Mouse (Mus musculus) limb, embryonic 14.5 days (tissue): ENCODE measurements around the gene Sec22c. TPM values are rescaled to one million over a fixed set of nuclear protein-coding genes. Genes with fewer than 3 reads are reported as not detected.

ENCODE experiments used
- ATAC-seq: fragments of 200-750 bp; cut with Nextera tagmentation; 2 replicates; pipeline ENCODE4 v1.8.0; 2017; ENCODE audit warnings: low read depth, moderate number of reproducible peaks, moderate TSS enrichment; ENCODE audit not compliant: low FRiP score
- DNase-seq: peaks from one replicate; pipeline ENCODE4 v3.0.0-alpha.2; 2015; ENCODE audit warnings: low spot score
- H3K27ac ChIP-seq: fragments of 300-500 bp; sonication (generic); replicated peaks from 2 replicates; pipeline ENCODE4 v1.5.1; 2014; ENCODE audit warnings: low read depth, mild to moderate bottlenecking, low read length, moderate library complexity, mixed read lengths
- H3K27me3 ChIP-seq: fragments of 300-500 bp; sonication (generic); 2 replicates; pipeline ENCODE4 v1.6.1; 2014; ENCODE audit warnings: low read length, mixed read lengths; ENCODE audit not compliant: control insufficient read depth, insufficient read depth
- H3K36me3 ChIP-seq: fragments of 300-500 bp; sonication (generic); 2 replicates; pipeline ENCODE4 v1.6.1; 2014; ENCODE audit warnings: mild to moderate bottlenecking, low read length, moderate library complexity, mixed read lengths; ENCODE audit not compliant: control insufficient read depth, insufficient read depth
- H3K4me1 ChIP-seq: fragments of 300-500 bp; sonication (generic); 2 replicates; pipeline ENCODE4 v1.6.1; 2014; ENCODE audit warnings: antibody characterized with exemption, low read length, mixed read lengths; ENCODE audit not compliant: control insufficient read depth, insufficient read depth
- H3K4me2 ChIP-seq: fragments of 300-500 bp; sonication (generic); replicated peaks from 2 replicates; pipeline ENCODE4 v1.6.1; 2014; ENCODE audit warnings: low read depth, mild to moderate bottlenecking, low read length, moderate library complexity; ENCODE audit not compliant: severe bottlenecking
- H3K4me3 ChIP-seq: fragments of 300-500 bp; sonication (generic); replicated peaks from 2 replicates; pipeline ENCODE4 v1.5.1; 2014; ENCODE audit warnings: low read length
- H3K9ac ChIP-seq: fragments of 300-500 bp; sonication (generic); 2 replicates; pipeline ENCODE4 v1.6.1; 2014; ENCODE audit warnings: mild to moderate bottlenecking, low read depth, low read length, moderate library complexity; ENCODE audit not compliant: severe bottlenecking
- H3K9me3 ChIP-seq: fragments of 300-500 bp; sonication (generic); 2 replicates; pipeline ENCODE4 v1.6.1; 2016; ENCODE audit warnings: low read length; ENCODE audit not compliant: control insufficient read depth
- POLR2A ChIP-seq: fragments of 200-500 bp; IDR thresholded peaks from 2 replicates; pipeline ENCODE4 v1.8.0; 2012; ENCODE audit warnings: inconsistent platforms, mild to moderate bottlenecking, moderate library complexity, borderline replicate concordance; ENCODE audit not compliant: insufficient read depth, insufficient read length; ENCODE audit errors: extremely low read depth
- WGBS: fragments of 180-500 bp; shearing (Covaris S2); extraction: QIAGEN DNeasy Blood & Tissue Kit; methylation state at CpG from one replicate; pipeline ENCODE4 v1.1.7; 2014; 5-methylcytosine and 5-hydroxymethylcytosine counted together
- polyA plus RNA-seq, 2 experiments: library from polyadenylated mRNA; depleted of rRNA in 1 of 2; stranded (reverse) in 1 of 2; unstranded in 1 of 2; fragments of >200 nt; fragmentation: Nextera tagmentation in 1 of 2; extraction: Ambion mirVana in 1 of 2; gene quantifications; 2 replicates each; pipeline versions ENCODE4 v1.2.1 to v1.2.3; 2012 to 2014

Gene Sec22c
- polyA plus RNA-seq, 2 experiments = 10.8 to 11.4 TPM

DNA sequence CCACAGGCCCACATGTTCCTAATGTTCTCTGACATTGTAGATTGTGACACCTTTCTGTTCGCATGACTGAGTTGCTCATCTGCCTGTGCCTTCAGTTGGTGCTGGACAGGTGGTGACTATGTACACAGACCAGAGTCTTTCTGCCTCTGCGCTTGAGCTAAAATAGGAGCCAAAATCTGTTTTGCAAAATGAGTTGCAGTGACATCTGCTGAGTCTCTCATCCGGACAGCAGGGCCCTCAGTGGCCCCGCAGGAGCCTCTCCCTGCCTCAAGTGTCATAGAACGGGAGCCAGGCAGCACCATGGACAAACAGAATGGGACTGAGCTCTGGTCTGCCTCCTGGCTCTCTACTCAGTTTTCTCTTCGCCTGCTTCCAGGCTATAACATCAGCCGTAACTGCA lies 45.5 kb downstream of the Sec22c start:
- no peak overlapping the region for H3K27ac ChIP-seq
- no peaks in the 10 kb centered on the region for H3K27me3 ChIP-seq
- H3K4me3 ChIP-seq = no peak overlapping the region
- H3K36me3 ChIP-seq = no peaks in the 10 kb centered on the region
- ATAC-seq (no peak), DNase-seq (no peak)
- 79% methylated on average over 7 of the region's 7 CpGs for WGBS
- no peaks in the 10 kb centered on the region for H3K9me3 ChIP-seq
- H3K4me2 ChIP-seq = no peak overlapping the region
- no peaks in the 10 kb centered on the region for H3K4me1 ChIP-seq
- no peak overlapping the region for H3K9ac ChIP-seq
- TF ChIP-seq POLR2A = no peak

DNA sequence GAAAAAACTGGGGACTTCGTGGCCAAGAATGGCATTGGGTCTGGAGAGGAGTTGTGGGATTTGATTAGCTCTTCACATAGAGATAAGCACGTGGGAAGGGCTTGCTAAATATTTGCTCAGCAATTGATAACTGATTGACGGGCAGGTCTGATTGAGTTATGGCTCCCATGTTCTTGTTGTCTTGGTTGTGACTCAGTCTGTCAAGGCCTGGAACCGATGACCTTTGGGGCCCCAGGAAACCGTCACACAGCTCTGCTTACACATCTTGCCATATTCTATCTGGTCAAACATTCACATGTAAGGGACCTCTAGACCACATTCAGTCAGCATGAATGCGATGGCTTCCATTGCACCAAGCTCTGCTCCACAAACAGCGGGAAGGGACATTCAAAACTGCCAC lies 47.0 kb downstream of the Sec22c start:
- no peak for TF ChIP-seq POLR2A
- DNase-seq (no peak), ATAC-seq (no peak)
- Histone ChIP-seq H3K4me3 (no peak overlapping the region), H3K9ac (no peak overlapping the region), H3K9me3 (no peaks in the 10 kb centered on the region), H3K36me3 (no peaks in the 10 kb centered on the region), H3K4me2 (no peak overlapping the region), H3K27ac (no peak overlapping the region), H3K4me1 (no peaks in the 10 kb centered on the region), H3K27me3 (no peaks in the 10 kb centered on the region)
- 80% methylated on average over 7 of the region's 7 CpGs for WGBS

DNA sequence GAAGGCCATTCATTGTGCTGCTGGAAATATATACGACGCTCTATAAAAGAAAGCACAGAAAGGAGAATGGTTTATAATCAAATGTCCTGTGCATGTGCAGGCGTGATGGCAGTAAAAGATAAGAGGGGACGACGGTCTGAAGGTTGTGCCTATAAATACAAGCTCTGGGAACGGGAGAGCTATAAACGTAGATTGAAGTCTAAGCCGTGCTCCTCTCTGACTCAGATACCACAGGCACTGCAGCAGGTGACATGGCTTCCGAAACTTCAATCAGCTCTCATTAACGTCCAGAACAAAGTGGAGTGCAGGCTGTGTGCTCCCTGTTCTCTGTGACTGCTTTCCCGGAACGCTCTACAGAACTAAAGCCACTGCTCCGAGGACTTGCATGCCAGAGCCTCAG lies 48.1 kb downstream of the Sec22c start:
- no peak overlapping the region for H3K9ac ChIP-seq
- H3K4me3 ChIP-seq = no peak overlapping the region
- 23% methylated on average over 13 of the region's 13 CpGs for WGBS
- no peaks in the 10 kb centered on the region for H3K4me1 ChIP-seq
- H3K27me3 ChIP-seq = no peaks in the 10 kb centered on the region
- H3K4me2 ChIP-seq = no peak overlapping the region
- TF ChIP-seq POLR2A = no peak
- H3K27ac ChIP-seq = no peak overlapping the region
- no peaks in the 10 kb centered on the region for H3K9me3 ChIP-seq
- ATAC-seq = no peak
- H3K36me3 ChIP-seq = no peaks in the 10 kb centered on the region
- no peak for DNase-seq

DNA sequence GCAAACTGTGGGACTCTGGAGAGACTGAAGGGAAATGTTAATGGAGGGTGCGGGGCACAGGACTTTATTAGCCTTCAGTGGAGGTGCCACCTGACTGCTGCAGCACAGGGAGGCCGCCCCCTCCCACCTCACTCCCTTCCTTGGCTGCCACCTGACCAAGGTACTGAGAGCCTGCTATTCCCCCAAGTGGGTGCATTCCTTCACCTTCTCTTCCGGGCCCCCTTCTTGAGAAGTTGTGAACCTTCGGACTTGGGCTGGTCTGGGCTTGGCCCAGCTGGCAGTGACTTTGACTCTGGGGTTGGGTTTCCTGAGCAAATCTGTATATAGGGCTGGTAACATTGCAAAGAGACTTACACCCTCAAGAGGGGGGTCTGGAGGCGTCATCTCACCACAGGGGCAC lies 49.0 kb downstream of the Sec22c start:
- no peak overlapping the region for H3K9ac ChIP-seq
- no peak overlapping the region for H3K27ac ChIP-seq
- H3K4me1 ChIP-seq = no peaks in the 10 kb centered on the region
- ATAC-seq (no peak), DNase-seq (no peak)
- no peak overlapping the region for H3K4me2 ChIP-seq
- H3K4me3 ChIP-seq = no peak overlapping the region
- TF ChIP-seq POLR2A = no peak
- 70% methylated on average over 5 of the region's 5 CpGs for WGBS
- no peaks in the 10 kb centered on the region for H3K27me3 ChIP-seq
- H3K9me3 ChIP-seq = no peaks in the 10 kb centered on the region
- no peaks in the 10 kb centered on the region for H3K36me3 ChIP-seq

DNA sequence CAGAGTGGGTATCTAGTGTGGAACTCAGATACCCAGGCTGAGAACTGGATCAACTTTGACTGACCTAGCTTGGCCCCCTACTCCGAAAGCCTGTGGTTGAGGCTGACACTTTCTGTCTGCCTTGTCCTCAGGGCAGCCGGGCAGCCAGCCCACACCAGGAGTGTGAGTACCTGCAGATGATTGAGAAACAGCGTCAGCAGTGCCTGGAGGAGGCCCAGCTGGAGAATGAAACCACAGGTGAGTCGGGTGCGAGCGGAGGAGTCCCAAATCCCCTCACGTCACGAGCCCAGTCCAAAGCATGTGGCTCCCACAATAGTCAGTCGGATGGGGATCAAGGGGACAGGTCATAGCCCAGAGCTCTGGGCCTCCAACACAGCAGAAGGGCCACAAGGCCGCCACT lies 51.6 kb downstream of the Sec22c start:
- TF ChIP-seq POLR2A = no peak
- H3K4me3 ChIP-seq = no peak overlapping the region
- H3K9me3 ChIP-seq = no peaks in the 10 kb centered on the region
- no peak overlapping the region for H3K4me2 ChIP-seq
- 85% methylated on average over 10 of the region's 10 CpGs for WGBS
- no peaks in the 10 kb centered on the region for H3K4me1 ChIP-seq
- ATAC-seq (no peak), DNase-seq (no peak)
- H3K36me3 ChIP-seq = no peaks in the 10 kb centered on the region
- no peak overlapping the region for H3K9ac ChIP-seq
- no peak overlapping the region for H3K27ac ChIP-seq
- H3K27me3 ChIP-seq = no peaks in the 10 kb centered on the region

DNA sequence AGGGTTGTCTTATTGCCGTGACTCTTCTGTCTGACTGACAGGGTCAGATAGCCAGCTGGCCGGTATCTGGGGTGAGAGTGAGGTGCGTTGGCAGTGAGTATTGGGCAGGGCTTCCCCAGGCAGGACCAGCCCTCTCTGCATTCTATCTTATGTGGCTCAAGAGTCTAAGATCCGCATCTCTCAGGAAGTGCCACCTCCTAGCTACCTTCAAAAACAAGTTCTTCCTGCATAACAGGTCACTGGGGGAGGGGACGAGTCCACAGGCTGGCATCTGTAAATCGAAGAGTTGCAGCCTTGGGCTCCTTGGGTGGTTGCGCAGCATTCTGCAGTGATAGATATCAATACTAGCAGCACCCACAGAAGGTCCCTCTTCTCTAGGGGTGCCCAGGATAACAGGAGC lies 58.3 kb downstream of the Sec22c start:
- no peak for DNase-seq
- peaks cover 22% of the 10 kb centered on the region for H3K27me3 ChIP-seq
- no peak overlapping the region for H3K9ac ChIP-seq
- no peaks in the 10 kb centered on the region for H3K36me3 ChIP-seq
- no peak for TF ChIP-seq POLR2A
- H3K4me3 ChIP-seq = no peak overlapping the region
- H3K27ac ChIP-seq = no peak overlapping the region
- 68% methylated on average over 7 of the region's 7 CpGs for WGBS
- peaks cover 3% of the 10 kb centered on the region for H3K4me1 ChIP-seq
- no peaks in the 10 kb centered on the region for H3K9me3 ChIP-seq
- ATAC-seq = no peak
- H3K4me2 ChIP-seq = no peak overlapping the region
